In genomic region chr6:108204322-108204721, GRCm38 (mm10) we compare ENCODE assay signal across 29 mouse cellular contexts.
"Had no signal": no experiment of that assay in that cellular context is flagged by ENCODE, and none has a peak within 500 bp of the region (broad histone marks: within the 10 kb centered on the region; RNA-seq: fewer than 3 reads in every experiment).

No protein-coding gene starts in this region.

- H3K9me3 ChIP-seq: embryonic facial prominence, embryonic 12.5 days; embryonic facial prominence, embryonic 13.5 days; embryonic facial prominence, embryonic 15.5 days; forebrain, embryonic 12.5 days; forebrain, embryonic 13.5 days; forebrain, embryonic 15.5 days had no signal

- H3K4me2 ChIP-seq: embryonic facial prominence, embryonic 12.5 days; embryonic facial prominence, embryonic 13.5 days; embryonic facial prominence, embryonic 15.5 days; forebrain, embryonic 12.5 days; forebrain, embryonic 13.5 days; forebrain, embryonic 15.5 days had no signal

- H3K27me3 ChIP-seq: embryonic facial prominence, embryonic 12.5 days; embryonic facial prominence, embryonic 13.5 days; embryonic facial prominence, embryonic 15.5 days; forebrain, embryonic 12.5 days; forebrain, embryonic 13.5 days; forebrain, embryonic 15.5 days had no signal

- H3K4me3 ChIP-seq: embryonic facial prominence, embryonic 10.5 days; embryonic facial prominence, embryonic 12.5 days; embryonic facial prominence, embryonic 13.5 days; embryonic facial prominence, embryonic 15.5 days; erythroblast, embryonic 14.5 days; forebrain, embryonic 10.5 days; forebrain, embryonic 12.5 days; forebrain, embryonic 13.5 days; forebrain, embryonic 15.5 days; gastrocnemius, adult 2 months; heart, adult 2 months had no signal

- H3K36me3 ChIP-seq: embryonic facial prominence, embryonic 10.5 days; embryonic facial prominence, embryonic 12.5 days; embryonic facial prominence, embryonic 13.5 days; embryonic facial prominence, embryonic 15.5 days; forebrain, embryonic 10.5 days; forebrain, embryonic 12.5 days; forebrain, embryonic 15.5 days had no signal

- H3K4me1 ChIP-seq: embryonic facial prominence, embryonic 10.5 days; embryonic facial prominence, embryonic 12.5 days; embryonic facial prominence, embryonic 13.5 days; embryonic facial prominence, embryonic 15.5 days; forebrain, embryonic 10.5 days; forebrain, embryonic 12.5 days; forebrain, embryonic 13.5 days; forebrain, embryonic 15.5 days had no signal

- H3K27ac ChIP-seq: embryonic facial prominence, embryonic 10.5 days; embryonic facial prominence, embryonic 12.5 days; embryonic facial prominence, embryonic 13.5 days; embryonic facial prominence, embryonic 15.5 days; forebrain, embryonic 10.5 days; forebrain, embryonic 12.5 days; forebrain, embryonic 13.5 days; forebrain, embryonic 15.5 days; gastrocnemius, adult 2 months; heart, adult 2 months had no signal

- DNase-seq: cerebellum, adult 2 months; cerebellum, adult 8-10 months; cerebellum, adult 9-10 months; cerebellum, adult 9-11 months; cerebellum, postnatal 10 days; cerebellum, postnatal 14 days; cerebellum, postnatal 25 days; cerebellum, postnatal 36 days; embryo, embryonic 11 days; forebrain, postnatal 0 days; gastrocnemius, adult 2 months; gastrocnemius, postnatal 10 days; gastrocnemius, postnatal 14 days; gastrocnemius, postnatal 25 days; gastrocnemius, postnatal 36 days; heart, adult 11 months; heart, adult 18-20 months; heart, adult 2 months had no signal

- H3K9ac ChIP-seq: embryonic facial prominence, embryonic 12.5 days; embryonic facial prominence, embryonic 13.5 days; embryonic facial prominence, embryonic 15.5 days; forebrain, embryonic 12.5 days; forebrain, embryonic 13.5 days; forebrain, embryonic 15.5 days; forebrain, postnatal 0 days had no signal

- ATAC-seq: forebrain, embryonic 13.5 days; forebrain, embryonic 14.5 days; forebrain, embryonic 15.5 days; forebrain, embryonic 16.5 days; forebrain, postnatal 0 days had no signal
